ENCODE assay signal across 13 mouse cellular contexts in genomic region chr14:60398861-60399260, GRCm38 (mm10). TPM values are rescaled to one million over a fixed set of nuclear protein-coding genes. Genes with fewer than 3 reads are reported as not detected.
A peak's percentile ranks its signal among the peaks of the same experiment; 100 is the strongest.
DNase-seq lines count a peak whose midpoint lies in the region; ATAC-seq and TF ChIP-seq lines count a peak whose summit lies in the region.
"Had no signal": no experiment of that assay in that cellular context is flagged by ENCODE, and none has a peak within 500 bp of the region (broad histone marks: within the 10 kb centered on the region; RNA-seq: fewer than 3 reads in every experiment).

No protein-coding gene starts in this region.

- H3K4me2 ChIP-seq in hindbrain, embryonic 12.5 days (replicated peaks), result no peak overlapping the region
- no peak overlapping the region for H3K4me2 ChIP-seq in midbrain, embryonic 16.5 days (ENCODE audit: low read length)
- H3K4me2 ChIP-seq: kidney, embryonic 15.5 days; limb, embryonic 15.5 days had no signal

- H3K4me1 ChIP-seq in hindbrain, embryonic 12.5 days, result peaks cover 26% of the 10 kb centered on the region
- peaks cover 19% of the 10 kb centered on the region for H3K4me1 ChIP-seq in midbrain, embryonic 16.5 days (ENCODE audit: control insufficient read depth, insufficient read depth, low read length)
- H3K4me1 ChIP-seq: kidney, embryonic 15.5 days; limb, embryonic 15.5 days had no signal

- no peaks in the 10 kb centered on the region for H3K27me3 ChIP-seq in hindbrain, embryonic 12.5 days
- no peaks in the 10 kb centered on the region for H3K27me3 ChIP-seq in midbrain, embryonic 16.5 days (ENCODE audit: control insufficient read depth, insufficient read depth, low read depth, low read length)

- H3K36me3 ChIP-seq in hindbrain, embryonic 12.5 days, result no peaks in the 10 kb centered on the region
- H3K36me3 ChIP-seq in midbrain, embryonic 16.5 days (ENCODE audit: control insufficient read depth, insufficient read depth, low read length), result no peaks in the 10 kb centered on the region
- H3K36me3 ChIP-seq: kidney, embryonic 15.5 days; limb, embryonic 15.5 days had no signal

- DNase-seq in cerebellum, adult 9-11 months, result peak; percentile 61
- no peak for DNase-seq in cerebellum, postnatal 14 days
- DNase-seq in brain, embryonic 14.5 days (ENCODE audit: low read depth), result peak; percentile 89
- DNase-seq in kidney, adult 8-10 months, result no peak
- DNase-seq in T-cell, adult 2 months (ENCODE audit: low spot score), result no peak
- DNase-seq: adrenal gland, postnatal 36 days had no signal

- peak overlapping the region; percentile 45; the same call in 1 of the 2 replicates for H3K27ac ChIP-seq in hindbrain, embryonic 12.5 days
- peak overlapping the region; percentile 44 for H3K27ac ChIP-seq in midbrain, embryonic 16.5 days (ENCODE audit: low read length)
- H3K27ac ChIP-seq: kidney, embryonic 15.5 days; limb, embryonic 15.5 days; macrophage had no signal

- no peak overlapping the region for H3K4me3 ChIP-seq in hindbrain, embryonic 12.5 days
- no peak overlapping the region for H3K4me3 ChIP-seq in midbrain, embryonic 16.5 days (ENCODE audit: low read depth, low read length)
- H3K4me3 ChIP-seq: kidney, embryonic 15.5 days; limb, embryonic 15.5 days had no signal

- no peak for TF ChIP-seq POLR2A in brain, embryonic 14.5 days (IDR thresholded peaks at IDR 0.05; ENCODE audit: borderline replicate concordance, extremely low read depth, insufficient read depth, insufficient read length, poor library complexity, severe bottlenecking)

- H3K9me3 ChIP-seq in hindbrain, embryonic 12.5 days (replicated peaks), result no peaks in the 10 kb centered on the region
- H3K9me3 ChIP-seq in midbrain, embryonic 16.5 days (replicated peaks; ENCODE audit: control insufficient read depth, low read length, poor library complexity, severe bottlenecking), result no peaks in the 10 kb centered on the region
- H3K9me3 ChIP-seq: kidney, embryonic 15.5 days; limb, embryonic 15.5 days had no signal

- no peak overlapping the region for H3K9ac ChIP-seq in hindbrain, embryonic 12.5 days
- no peak overlapping the region for H3K9ac ChIP-seq in midbrain, embryonic 16.5 days (ENCODE audit: low read depth, low read length)
- H3K9ac ChIP-seq: kidney, embryonic 15.5 days; limb, embryonic 15.5 days had no signal

- no peak for TF ChIP-seq CTCF in brain, embryonic 14.5 days (IDR thresholded peaks at IDR 0.05; ENCODE audit: borderline replicate concordance, extremely low read depth, insufficient read depth, insufficient read length)

- peak; percentile 63; the same call in 1 of the 2 replicates for ATAC-seq in hindbrain, embryonic 12.5 days (ENCODE audit: low FRiP score)
- peak; percentile 79 for ATAC-seq in midbrain, embryonic 16.5 days
- no peak for ATAC-seq in monocyte, adult 5-6 weeks (replicated peaks; ENCODE audit: insufficient number of reproducible peaks, low FRiP score, low TSS enrichment, poor library complexity, severe bottlenecking)

- 25% methylated on average over 7 of the region's 7 CpGs for WGBS in hindbrain, embryonic 12.5 days
- 3% methylated on average over 7 of the region's 7 CpGs for WGBS in midbrain, embryonic 16.5 days

RNA-seq across cellular contexts. Expression of gene Amer2, which starts 25.8 kb away (rescaled TPM):
- polyA plus RNA-seq in brain, embryonic 14.5 days (2012; rRNA removed), result 25.7 and 27.4 TPM in 2 replicates
- 28.2 and 30.4 TPM in 2 replicates for polyA plus RNA-seq in hindbrain, embryonic 12.5 days (2016; fragmentation: Nextera tagmentation; extraction: Ambion mirVana)
- polyA plus RNA-seq in midbrain, embryonic 16.5 days (2015; fragmentation: Nextera tagmentation; extraction: Ambion mirVana), result 20.8 and 24.1 TPM in 2 replicates
- not detected in 3 replicates for total RNA-seq in monocyte, adult 5-6 weeks (2017)
- total RNA-seq: MEL had no signal
- polyA plus RNA-seq: macrophage had no signal

Comparison
In these comparisons a context has a peak if more than half of its experiments do, and no peak if none do; other contexts are left out.
1. DNase-seq: peak in cerebellum, adult 9-11 months (single experiment) and brain, embryonic 14.5 days (single experiment); none in cerebellum, postnatal 14 days (0 of 2), kidney, adult 8-10 months (0 of 2) and T-cell, adult 2 months (single experiment).